Mouse (Mus musculus) liver, embryonic 12.5 days (tissue): Measurements from ENCODE around the gene Ubn1. TPM values are rescaled to one million over a fixed set of nuclear protein-coding genes. Genes with fewer than 3 reads are reported as not detected.

Source experiments
- ATAC-seq: fragments of 200-750 bp; cut with Nextera tagmentation; 2 replicates; pipeline ENCODE4 v1.8.0; 2017; ENCODE audit warnings: moderate number of reproducible peaks, mild to moderate bottlenecking, moderate library complexity
- H3K27ac ChIP-seq: fragments of 300-500 bp; sonication (generic); 2 replicates; pipeline ENCODE4 v1.5.1; 2016; ENCODE audit warnings: mild to moderate bottlenecking
- H3K27me3 ChIP-seq: fragments of 300-500 bp; sonication (generic); replicated peaks from 2 replicates; pipeline ENCODE4 v1.6.1; 2016; ENCODE audit warnings: mild to moderate bottlenecking, moderate library complexity
- H3K36me3 ChIP-seq: fragments of 300-500 bp; sonication (generic); 2 replicates; pipeline ENCODE4 v1.6.1; 2016; ENCODE audit warnings: mild to moderate bottlenecking, moderate library complexity
- H3K4me1 ChIP-seq: fragments of 300-500 bp; sonication (generic); 2 replicates; pipeline ENCODE4 v1.6.1; 2016
- H3K4me2 ChIP-seq: fragments of 300-500 bp; sonication (generic); 2 replicates; pipeline ENCODE4 v1.6.1; 2016; ENCODE audit warnings: mild to moderate bottlenecking, moderate library complexity
- H3K4me3 ChIP-seq: fragments of 300-500 bp; sonication (generic); 2 replicates; pipeline ENCODE4 v1.5.1; 2016; ENCODE audit warnings: mild to moderate bottlenecking, moderate library complexity
- H3K9ac ChIP-seq: fragments of 300-500 bp; sonication (generic); 2 replicates; pipeline ENCODE4 v1.6.1; 2016; ENCODE audit warnings: mild to moderate bottlenecking, moderate library complexity
- H3K9me3 ChIP-seq: fragments of 300-500 bp; sonication (generic); replicated peaks from 2 replicates; pipeline ENCODE4 v1.6.1; 2016; ENCODE audit warnings: mild to moderate bottlenecking, moderate library complexity
- WGBS: fragments of 180-500 bp; shearing (Covaris S2); methylation state at CpG from one replicate; pipeline ENCODE4 v1.1.7; 2016; ENCODE audit not compliant: insufficient replicate concordance; 5-methylcytosine and 5-hydroxymethylcytosine counted together
- polyA plus RNA-seq: library from polyadenylated mRNA; unstranded; fragments of >200 nt; fragmentation: Nextera tagmentation; extraction: Ambion mirVana; gene quantifications from 2 replicates; pipeline ENCODE4 v1.2.1, GENCODE M21; 2016

Ubn1 gene
- polyA plus RNA-seq, 1 experiment from 2014 or later = 15.2 TPM

GRCm38 (mm10) chr16:5086179-5086578 is 36.3 kb downstream of the Ubn1 start:
- WGBS = 90% methylated on average over 2 of the region's 2 CpGs
- no peak for ATAC-seq
- no peak overlapping the region for H3K4me2 ChIP-seq
- no peak overlapping the region for H3K27ac ChIP-seq
- H3K36me3 ChIP-seq = peaks cover 67% of the 10 kb centered on the region
- no peaks in the 10 kb centered on the region for H3K4me1 ChIP-seq
- no peaks in the 10 kb centered on the region for H3K27me3 ChIP-seq
- H3K9ac ChIP-seq = no peak overlapping the region
- H3K9me3 ChIP-seq = no peaks in the 10 kb centered on the region
- H3K4me3 ChIP-seq = no peak overlapping the region

DNA sequence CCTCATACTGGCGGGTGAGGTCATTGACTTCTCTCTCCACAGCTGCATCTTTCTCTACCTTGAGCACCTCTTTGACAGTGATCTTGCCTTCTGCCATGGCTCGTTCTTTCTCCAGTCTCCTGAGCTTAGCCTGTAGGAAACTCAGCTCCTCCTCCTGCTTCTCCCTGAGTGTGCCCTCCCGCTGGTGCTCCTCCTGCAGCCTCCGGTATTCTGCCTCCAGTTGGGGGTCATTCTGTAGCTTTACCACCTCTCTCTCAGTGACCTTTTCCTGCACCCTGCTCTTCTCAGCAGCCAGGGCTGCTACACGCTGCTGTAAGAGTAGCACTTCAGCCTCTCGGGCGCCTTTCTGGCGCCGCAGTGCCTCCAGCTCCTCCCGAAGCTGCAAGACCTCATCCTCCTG is 39.2 kb downstream of the Ubn1 start:
- Histone ChIP-seq H3K27me3 (no peaks in the 10 kb centered on the region), H3K4me3 (no peak overlapping the region), H3K9me3 (no peaks in the 10 kb centered on the region), H3K36me3 (peaks cover 40% of the 10 kb centered on the region), H3K27ac (no peak overlapping the region), H3K4me2 (no peak overlapping the region), H3K9ac (no peak overlapping the region), H3K4me1 (no peaks in the 10 kb centered on the region)
- no peak for ATAC-seq
- WGBS = 61% methylated on average over 10 of the region's 10 CpGs

DNA sequence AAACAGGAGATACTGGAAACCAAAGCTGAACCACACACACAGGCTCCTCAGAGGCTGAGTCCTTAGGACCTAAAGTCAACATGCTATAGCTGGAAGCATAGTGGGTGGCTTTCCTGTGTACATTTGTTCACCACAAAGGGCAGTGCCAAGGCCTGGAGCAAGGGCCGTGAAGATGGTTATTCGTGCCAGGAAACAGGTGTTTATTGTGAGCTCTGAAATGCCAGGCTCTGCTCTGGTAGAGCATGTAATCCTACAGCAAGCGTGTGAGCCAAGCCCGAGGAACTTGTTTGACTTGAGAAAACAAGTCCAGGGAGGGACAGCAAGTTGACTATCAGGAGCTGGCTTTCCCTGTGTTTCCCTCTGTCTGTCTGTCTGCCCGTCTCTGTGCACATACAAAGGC is 43.4 kb downstream of the Ubn1 start:
- no peak for ATAC-seq
- H3K27ac ChIP-seq = no peak overlapping the region
- H3K36me3 ChIP-seq = no peaks in the 10 kb centered on the region
- H3K4me3 ChIP-seq = no peak overlapping the region
- H3K27me3 ChIP-seq = no peaks in the 10 kb centered on the region
- H3K4me2 ChIP-seq = no peak overlapping the region
- no peak overlapping the region for H3K9ac ChIP-seq
- 74% methylated on average over 5 of the region's 5 CpGs for WGBS
- no peaks in the 10 kb centered on the region for H3K9me3 ChIP-seq
- no peaks in the 10 kb centered on the region; the same call in 1 of the 2 replicates for H3K4me1 ChIP-seq

GRCm38 (mm10) chr16:5096504-5096903 is 46.6 kb downstream of the Ubn1 start:
- H3K4me2 ChIP-seq = no peak overlapping the region
- H3K27ac ChIP-seq = no peak overlapping the region
- H3K4me3 ChIP-seq = no peak overlapping the region
- H3K4me1 ChIP-seq = no peaks in the 10 kb centered on the region; the same call in 1 of the 2 replicates
- WGBS = 69% methylated on average over 8 of the region's 8 CpGs
- H3K36me3 ChIP-seq = no peaks in the 10 kb centered on the region
- H3K27me3 ChIP-seq = no peaks in the 10 kb centered on the region
- ATAC-seq = no peak
- no peaks in the 10 kb centered on the region for H3K9me3 ChIP-seq
- H3K9ac ChIP-seq = no peak overlapping the region

DNA sequence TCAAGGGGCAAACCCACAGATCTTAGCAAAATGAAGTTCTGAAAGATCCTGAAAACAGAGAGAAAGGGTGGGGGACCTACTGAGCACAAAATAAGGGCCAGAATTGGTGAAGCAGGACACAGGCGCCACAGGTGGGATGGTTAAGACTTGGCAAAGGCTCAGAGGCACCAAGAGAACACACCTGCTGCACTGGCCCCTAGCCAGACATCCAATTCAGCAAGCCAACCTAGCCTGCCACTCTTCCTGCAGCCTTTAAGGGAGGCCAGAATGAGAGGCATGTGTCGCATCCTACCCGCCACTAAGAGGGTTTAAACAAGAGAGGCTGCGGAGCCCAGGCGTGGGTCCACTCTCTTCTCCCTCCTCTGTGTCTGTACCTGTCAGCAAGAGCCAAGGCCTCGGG is 51.1 kb downstream of the Ubn1 start:
- Histone ChIP-seq H3K9me3 (no peaks in the 10 kb centered on the region), H3K27ac (no peak overlapping the region), H3K4me2 (no peak overlapping the region), H3K27me3 (no peaks in the 10 kb centered on the region), H3K4me3 (no peak overlapping the region), H3K4me1 (no peaks in the 10 kb centered on the region), H3K36me3 (no peaks in the 10 kb centered on the region), H3K9ac (no peak overlapping the region)
- ATAC-seq = no peak
- WGBS = 54% methylated on average over 6 of the region's 6 CpGs

GRCm38 (mm10) chr16:5109877-5110276 is 60.0 kb downstream of the Ubn1 start:
- Histone ChIP-seq H3K4me3 (no peak overlapping the region), H3K4me1 (no peaks in the 10 kb centered on the region), H3K27ac (no peak overlapping the region; the same call in 1 of the 2 replicates), H3K9me3 (0 out of 2 replicates have a peak, but pooled peaks cover 5% of the 10 kb centered on the region), H3K4me2 (no peak overlapping the region), H3K36me3 (no peaks in the 10 kb centered on the region), H3K9ac (no peak overlapping the region), H3K27me3 (0 out of 2 replicates have a peak, but pooled peaks cover 4% of the 10 kb centered on the region)
- WGBS = 57% methylated on average over 7 of the region's 7 CpGs
- ATAC-seq = peak; percentile 73

DNA sequence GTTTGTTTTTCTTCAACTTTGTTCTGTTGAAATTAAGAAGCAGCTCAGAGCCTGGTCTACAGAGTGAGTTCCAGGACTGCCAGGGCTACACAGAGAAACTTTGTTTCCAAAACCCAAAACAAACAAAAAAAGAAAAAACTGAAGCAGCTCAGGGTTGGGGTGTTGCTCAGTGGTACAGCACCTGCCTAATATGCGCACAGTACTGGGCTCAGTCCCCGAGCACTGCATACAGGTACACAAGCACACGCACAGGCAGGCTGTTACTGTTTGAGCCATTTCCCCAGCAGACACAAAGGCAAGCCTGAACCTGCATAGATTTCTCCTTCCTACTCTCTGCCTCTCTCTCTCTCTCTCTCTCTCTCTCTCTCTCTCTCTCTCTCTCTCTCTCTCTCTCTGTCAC is 61.2 kb downstream of the Ubn1 start:
- 75% methylated on average over 3 of the region's 3 CpGs for WGBS
- H3K9ac ChIP-seq = no peak overlapping the region
- H3K27ac ChIP-seq = no peak overlapping the region
- 0 out of 2 replicates have a peak, but pooled peaks cover 5% of the 10 kb centered on the region for H3K9me3 ChIP-seq
- no peaks in the 10 kb centered on the region for H3K4me1 ChIP-seq
- H3K27me3 ChIP-seq = peaks cover 11% of the 10 kb centered on the region; the same call in 1 of the 2 replicates
- no peak overlapping the region for H3K4me2 ChIP-seq
- H3K4me3 ChIP-seq = no peak overlapping the region
- ATAC-seq = no peak
- no peaks in the 10 kb centered on the region for H3K36me3 ChIP-seq

GRCm38 (mm10) chr16:5113002-5113550 is 63.2 kb downstream of the Ubn1 start:
- Histone ChIP-seq H3K4me3 (no peak overlapping the region), H3K9ac (no peak overlapping the region), H3K36me3 (no peaks in the 10 kb centered on the region), H3K4me2 (no peak overlapping the region), H3K27me3 (peaks cover 11% of the 10 kb centered on the region; the same call in 1 of the 2 replicates), H3K9me3 (0 out of 2 replicates have a peak, but pooled peaks cover 5% of the 10 kb centered on the region), H3K4me1 (no peaks in the 10 kb centered on the region), H3K27ac (no peak overlapping the region)
- 57% methylated on average over 4 of the region's 4 CpGs for WGBS
- ATAC-seq = no peak

- Histone ChIP-seq H3K9me3 (0 out of 2 replicates have a peak, but pooled peaks cover under 1% of the 10 kb centered on the region), H3K4me2 (no peak overlapping the region), H3K9ac (no peak overlapping the region), H3K36me3 (no peaks in the 10 kb centered on the region), H3K27me3 (peaks cover 11% of the 10 kb centered on the region; the same call in 1 of the 2 replicates), H3K4me1 (no peaks in the 10 kb centered on the region), H3K27ac (no peak overlapping the region), H3K4me3 (no peak overlapping the region)
- whole genome bisulfite sequencing = 63% methylated on average over 2 of the region's 2 CpGs
- ATAC-seq = no peak
These were observed 63.7 kb downstream of the Ubn1 start for GRCm38 (mm10) chr16:5113582-5113981.

DNA sequence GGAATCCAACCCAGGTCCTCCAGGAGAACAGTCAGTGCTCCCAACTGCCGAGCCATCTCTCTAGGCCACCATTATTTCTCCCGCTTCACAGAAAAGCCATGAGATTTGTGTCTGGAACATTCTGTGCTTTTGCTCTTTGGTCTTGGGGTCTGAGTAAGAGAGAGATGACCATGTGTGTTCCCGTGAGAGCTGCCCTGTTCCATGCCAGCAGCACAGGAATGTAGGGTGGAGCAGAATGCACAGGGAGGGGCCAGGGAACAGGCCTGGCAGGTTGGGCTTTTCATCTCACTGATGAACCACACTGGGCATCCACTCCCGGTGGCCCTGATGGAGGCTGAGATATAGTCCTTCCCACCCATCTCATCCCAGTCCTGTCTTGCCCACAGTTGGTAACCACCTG is 69.5 kb downstream of the Ubn1 start:
- Histone ChIP-seq H3K4me2 (no peak overlapping the region), H3K27ac (no peak overlapping the region), H3K4me3 (no peak overlapping the region), H3K9ac (no peak overlapping the region), H3K4me1 (no peaks in the 10 kb centered on the region), H3K9me3 (no peaks in the 10 kb centered on the region), H3K36me3 (no peaks in the 10 kb centered on the region), H3K27me3 (peaks cover 37% of the 10 kb centered on the region)
- 56% methylated on average over 4 of the region's 4 CpGs for WGBS
- ATAC-seq = no peak; the same call in 1 of the 2 replicates

GRCm38 (mm10) chr16:5119845-5120244 is 70.0 kb downstream of the Ubn1 start:
- WGBS = 62% methylated on average over 4 of the region's 4 CpGs
- Histone ChIP-seq H3K9me3 (no peaks in the 10 kb centered on the region), H3K27me3 (peaks cover 37% of the 10 kb centered on the region), H3K4me1 (no peaks in the 10 kb centered on the region), H3K27ac (no peak overlapping the region), H3K4me3 (no peak overlapping the region), H3K9ac (no peak overlapping the region), H3K4me2 (no peak overlapping the region), H3K36me3 (no peaks in the 10 kb centered on the region)
- ATAC-seq = no peak

GRCm38 (mm10) chr16:5123476-5123875 is 73.6 kb downstream of the Ubn1 start:
- Histone ChIP-seq H3K4me2 (no peak overlapping the region), H3K36me3 (no peaks in the 10 kb centered on the region), H3K9me3 (no peaks in the 10 kb centered on the region), H3K27ac (no peak overlapping the region), H3K4me1 (no peaks in the 10 kb centered on the region), H3K9ac (no peak overlapping the region), H3K4me3 (no peak overlapping the region), H3K27me3 (peaks cover 46% of the 10 kb centered on the region)
- 48% methylated on average over 6 of the region's 6 CpGs for WGBS
- no peak for ATAC-seq

- Histone ChIP-seq H3K27ac (no peak overlapping the region), H3K4me3 (no peak overlapping the region), H3K9me3 (no peaks in the 10 kb centered on the region), H3K9ac (no peak overlapping the region), H3K27me3 (peaks cover 82% of the 10 kb centered on the region), H3K4me2 (no peak overlapping the region), H3K36me3 (no peaks in the 10 kb centered on the region), H3K4me1 (no peaks in the 10 kb centered on the region; the same call in 1 of the 2 replicates)
- 23% methylated on average over 2 of the region's 2 CpGs for WGBS
- ATAC-seq = no peak
These were observed 80.3 kb downstream of the Ubn1 start for GRCm38 (mm10) chr16:5130196-5130595.
